Mouse (Mus musculus) common myeloid progenitor, adult 5-6 weeks (primary cell): Measurements from ENCODE around the gene T2. TPM values are rescaled to one million over a fixed set of nuclear protein-coding genes. Genes with fewer than 3 reads are reported as not detected.
A peak's percentile ranks its signal among the peaks of the same experiment; 100 is the strongest.
"Not testable (repeated sequence)": the region's sequence is repeated elsewhere in the genome, so short reads cannot be mapped to it uniquely, and the experiment has no call there.

Experiments
- ATAC-seq: replicated peaks from 2 replicates; pipeline ENCODE4 v1.8.0; 2016; ENCODE audit warnings: low read depth, mild to moderate bottlenecking, moderate TSS enrichment, inconsistent platforms; ENCODE audit not compliant: poor library complexity, severe bottlenecking
- total RNA-seq: library from RNA; stranded (forward); fragments of 200-1000, 187-1606 nt; gene quantifications from 2 replicates; pipeline ENCODE4 v1.2.3, GENCODE M21; 2017

Gene T2
- not detected in 2 replicates for total RNA-seq

DNA sequence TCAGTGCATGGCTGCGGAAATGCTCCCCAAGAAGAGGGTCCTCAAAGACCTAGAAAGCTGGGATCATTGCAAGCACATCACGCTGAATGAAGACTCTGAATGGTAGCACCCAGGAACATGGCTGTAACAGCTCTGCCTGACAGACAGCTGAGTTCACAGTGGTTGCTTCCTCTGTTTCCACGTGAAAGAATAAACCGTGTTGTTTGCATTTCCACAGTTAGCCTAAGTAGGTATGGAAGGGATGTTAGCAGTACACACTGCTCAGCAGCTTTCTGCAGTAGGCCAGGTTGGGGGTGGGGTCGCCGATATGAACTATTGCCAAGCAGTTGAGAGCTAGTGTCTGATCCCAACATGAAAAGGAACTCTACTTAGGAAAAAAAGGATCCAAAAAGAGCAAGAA is at the start of gene T2:
Gene T2 (plus strand): TSS at position 301 of the 400 bp plus-strand sequence.
- no peak for ATAC-seq

DNA sequence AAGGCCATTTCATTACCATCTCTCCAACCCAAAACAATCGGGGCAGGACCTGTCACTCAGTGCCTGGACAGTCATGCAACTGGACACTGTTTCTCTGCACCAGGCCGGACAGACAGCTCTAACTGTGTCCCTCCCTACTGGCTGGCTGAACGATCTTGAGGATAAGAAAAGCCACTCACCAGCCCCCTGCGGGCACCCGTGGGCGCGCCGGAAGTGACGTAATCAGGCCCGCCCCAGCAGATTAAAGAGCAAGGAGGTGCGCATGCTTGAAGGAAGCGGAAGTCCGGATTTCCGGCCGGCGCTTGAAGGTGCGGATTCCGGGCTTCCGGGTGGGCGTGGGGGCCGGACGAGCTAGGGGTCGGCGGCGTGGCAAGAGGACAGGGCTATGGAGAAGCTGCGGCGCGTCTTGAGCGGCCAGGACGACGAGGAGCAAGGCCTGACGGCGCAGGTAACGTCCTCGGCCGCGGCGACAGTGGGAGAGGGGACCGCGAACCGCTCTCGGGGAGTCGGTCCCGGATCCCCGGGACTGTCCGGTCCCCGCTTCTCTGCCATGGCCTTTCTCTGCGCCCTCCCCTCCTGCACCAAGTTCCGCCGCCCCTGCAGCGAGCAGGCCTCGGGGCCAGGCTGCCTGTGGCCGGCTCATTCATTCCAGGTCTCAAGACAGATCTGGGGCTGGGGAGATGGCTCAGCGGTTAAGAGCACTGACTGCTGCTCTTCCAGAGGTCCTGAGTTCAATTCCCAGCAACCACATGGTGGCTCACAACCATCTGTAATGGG is 44.8 kb upstream of the T2 start, which contains the start of gene Sft2d1:
Gene Sft2d1 (plus strand): TSS at position 265 of the 777 bp plus-strand sequence.
- ATAC-seq: peak; percentile 86

DNA sequence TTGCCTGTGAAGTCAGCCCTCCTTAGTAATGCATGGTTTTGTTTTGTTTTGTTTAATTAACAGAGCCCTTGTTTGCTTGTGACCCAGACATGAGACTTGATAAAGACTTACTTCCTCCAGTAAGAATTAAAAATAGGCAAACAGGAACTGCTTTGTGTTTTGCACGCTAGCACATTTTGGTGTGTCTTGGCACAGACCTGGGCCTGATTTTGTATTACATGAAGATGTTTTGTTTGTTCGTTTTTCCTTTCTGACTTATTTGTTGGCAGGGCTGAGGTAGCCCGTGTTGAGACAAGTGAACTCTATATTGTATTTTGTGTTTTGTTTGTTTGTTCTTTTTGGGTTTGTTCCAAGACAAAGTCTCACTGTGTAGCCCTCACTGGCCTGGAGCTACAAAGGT is 44.0 kb upstream of the T2 start:
- peak; percentile 29; the same call in 1 of the 2 replicates for ATAC-seq

GRCm38 (mm10) chr17:8313976-8314375 is 41.8 kb upstream of the T2 start:
- no peak for ATAC-seq

GRCm38 (mm10) chr17:8316251-8316650 is 39.5 kb upstream of the T2 start:
- ATAC-seq: peak; percentile 67

GRCm38 (mm10) chr17:8326877-8327276 is 28.9 kb upstream of the T2 start:
- ATAC-seq: not testable (repeated sequence)

GRCm38 (mm10) chr17:8328511-8329174 is 27.1 kb upstream of the T2 start:
- peak; percentile 60; the same call in 1 of the 2 replicates for ATAC-seq

GRCm38 (mm10) chr17:8330602-8331001 is 25.2 kb upstream of the T2 start:
- ATAC-seq: no peak

- not testable (repeated sequence) for ATAC-seq
These were observed 18.6 kb upstream of the T2 start, which contains the start of gene Prr18 for GRCm38 (mm10) chr17:8337159-8337558. Gene Prr18, plus strand, starts transcription at chr17:8337459.

DNA sequence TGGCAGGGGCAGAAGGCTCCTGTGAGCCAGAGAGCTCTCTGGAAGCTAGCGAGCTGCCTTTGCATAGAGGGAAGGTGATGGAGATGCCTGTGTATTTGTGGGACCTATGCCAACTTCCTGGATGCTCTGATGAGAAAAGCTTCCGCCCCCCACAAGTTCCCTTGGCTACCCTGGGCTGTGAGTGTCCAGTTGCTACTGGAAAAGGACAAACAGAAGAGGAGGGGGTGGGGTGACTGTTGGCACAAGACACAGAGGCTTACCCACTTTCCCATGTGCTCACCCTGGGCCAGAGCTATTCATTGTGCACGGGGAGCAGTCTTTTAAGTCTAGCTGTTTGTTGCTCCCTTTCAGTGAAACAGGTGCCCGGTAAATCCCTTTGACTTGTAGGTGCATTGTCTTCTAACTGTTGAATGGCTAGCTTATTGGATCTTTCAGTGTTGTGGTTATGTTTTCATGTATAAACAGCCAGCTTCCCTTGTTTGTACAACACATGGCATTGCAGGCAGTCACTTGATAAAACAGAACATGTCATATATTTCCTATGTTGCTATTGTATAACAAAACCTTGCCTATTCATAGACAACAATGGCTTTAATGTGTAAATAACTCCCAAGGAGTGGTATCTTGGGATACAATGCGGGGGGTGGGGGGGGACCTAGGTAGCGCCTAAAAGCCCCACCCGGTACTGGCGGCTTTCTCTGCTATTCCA is 16.0 kb upstream of the T2 start:
- no peak for ATAC-seq

GRCm38 (mm10) chr17:8340407-8341359 is 15.1 kb upstream of the T2 start:
- ATAC-seq: peak; percentile 50

DNA sequence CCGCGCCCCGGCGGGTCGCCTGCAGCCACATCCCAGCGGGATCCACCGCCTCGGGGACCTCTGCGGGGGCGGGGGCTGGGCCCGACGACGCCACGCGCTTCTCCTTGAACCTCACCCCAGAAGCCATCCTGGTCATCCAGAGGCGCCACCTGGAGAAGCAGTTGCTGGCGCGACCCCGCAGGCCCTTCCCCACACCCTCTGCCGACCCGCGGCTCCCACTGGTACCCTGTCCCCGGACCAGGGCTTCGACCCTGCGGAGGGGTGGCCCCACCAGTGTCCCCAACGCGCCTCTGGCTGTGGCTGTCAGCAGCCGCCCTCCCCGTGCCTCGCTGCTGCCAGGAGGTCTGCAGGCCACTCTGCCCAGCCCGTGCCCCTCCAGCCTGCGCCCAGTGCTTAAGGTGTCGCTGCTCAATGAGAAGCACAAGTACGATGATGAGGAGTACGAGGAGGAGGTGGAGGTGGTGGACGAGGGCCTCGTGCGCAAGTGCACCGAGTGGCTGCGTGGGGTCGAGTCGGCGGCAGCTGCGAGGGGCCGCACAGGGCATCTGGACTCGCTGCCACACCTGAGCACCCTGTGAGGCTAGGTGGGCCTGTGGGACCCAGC is 14.3 kb upstream of the T2 start:
- ATAC-seq: no peak

DNA sequence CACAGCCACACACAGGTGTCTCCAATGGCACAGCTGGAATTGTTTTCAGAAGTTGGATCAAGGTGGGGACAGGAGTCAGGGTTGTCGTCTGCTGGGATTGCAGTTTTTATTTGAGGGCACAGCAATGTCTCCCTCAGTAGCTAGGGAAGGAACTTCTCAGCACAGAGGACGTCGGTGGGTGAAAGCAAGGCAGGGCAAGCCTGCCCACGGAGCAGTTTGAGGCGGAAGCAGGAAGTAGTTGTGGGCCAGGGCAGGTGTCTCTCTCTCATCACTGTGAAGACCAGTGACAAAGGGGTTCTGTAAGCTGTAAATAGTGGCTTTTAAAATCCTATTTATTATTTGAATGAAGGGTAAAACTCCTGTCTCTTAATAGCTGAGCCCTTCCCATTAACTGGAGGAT is 13.1 kb upstream of the T2 start:
- peak; percentile 52 for ATAC-seq

GRCm38 (mm10) chr17:8343416-8343815 is 12.4 kb upstream of the T2 start:
- no peak for ATAC-seq

GRCm38 (mm10) chr17:8347765-8348285 is 8.0 kb upstream of the T2 start:
- no peak for ATAC-seq

DNA sequence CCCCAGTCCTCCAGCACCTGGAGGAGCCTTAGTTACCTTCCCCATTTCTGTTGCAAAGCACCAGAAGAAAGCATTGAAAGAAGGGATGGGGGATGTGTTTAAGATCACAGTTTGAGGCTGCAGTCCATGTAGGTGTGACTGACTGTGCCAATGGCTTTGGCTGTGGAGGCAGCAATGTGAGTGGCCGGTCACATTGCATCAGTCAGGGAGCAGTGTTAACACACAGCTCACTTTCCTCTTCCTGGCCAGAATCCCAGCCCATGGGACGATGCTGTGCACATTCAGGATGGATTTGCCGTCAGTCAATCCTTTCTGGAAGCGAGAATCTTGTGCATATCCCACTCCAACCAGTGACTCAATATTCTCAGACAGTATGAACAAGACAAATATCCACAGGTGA is 6.9 kb upstream of the T2 start:
- ATAC-seq: no peak

GRCm38 (mm10) chr17:8351088-8351487 is 4.7 kb upstream of the T2 start:
- ATAC-seq: no peak

DNA sequence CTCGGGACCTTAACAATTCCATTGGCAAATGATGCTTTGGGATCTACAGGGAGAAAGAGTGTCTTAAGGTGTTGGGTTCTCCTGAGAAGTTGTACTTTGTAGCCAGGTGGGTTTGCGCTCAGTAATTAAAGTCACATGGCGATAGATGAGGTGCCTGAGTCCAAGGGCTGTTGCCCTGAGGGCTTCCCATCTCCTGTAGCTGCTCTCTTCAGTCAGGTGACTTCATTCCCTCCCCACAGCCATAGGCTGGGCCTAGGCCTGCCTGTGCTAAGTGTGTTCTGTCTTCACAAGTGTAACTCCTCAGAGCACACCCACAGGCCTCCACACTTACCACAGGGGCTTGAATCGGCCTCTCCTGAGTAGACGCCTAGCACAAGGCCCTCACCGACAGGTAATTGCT is 1.7 kb downstream of the T2 start:
- no peak for ATAC-seq

DNA sequence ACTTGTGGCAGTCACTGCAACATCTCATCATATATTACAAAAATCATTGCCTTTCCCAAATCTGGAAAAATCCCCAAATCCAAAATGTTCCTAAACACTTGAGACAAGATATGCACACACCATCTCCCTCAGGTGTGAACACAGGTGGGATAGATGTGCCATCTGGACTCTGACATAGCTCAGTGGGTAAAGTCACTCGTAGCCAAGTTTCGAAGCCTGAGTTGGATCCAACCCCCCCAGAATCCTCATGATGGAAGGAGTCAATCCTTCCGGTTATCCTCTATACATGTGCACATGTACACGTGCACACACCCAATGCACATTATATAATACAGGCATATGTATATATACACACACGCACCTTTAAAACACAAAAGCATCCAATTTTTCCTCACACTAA is 5.1 kb downstream of the T2 start:
- ATAC-seq: no peak
